Mouse (Mus musculus): ENCODE data around the gene Gpd1l. TPM values are rescaled to one million over a fixed set of nuclear protein-coding genes. Genes with fewer than 3 reads are reported as not detected.

Gpd1l gene
- polyA plus RNA-seq, 1 experiment, result 3.8 TPM

GRCm38 (mm10) chr9:114907509-114907908, 26.3 kb downstream of the Gpd1l start:
- Histone ChIP-seq H3K4me1 (peaks cover 20% of the 10 kb centered on the region), H3K4me3 (replicated peaks) (no peak overlapping the region), H3K27me3 (replicated peaks) (no peaks in the 10 kb centered on the region), H3K36me3 (replicated peaks; ENCODE audit: low read length) (peaks cover 89% of the 10 kb centered on the region), H3K9me3 (no peaks in the 10 kb centered on the region)
- TF ChIP-seq FLI1 (IDR thresholded peaks at IDR 0.05; ENCODE audit: low read length) (no peak), GATA1 (IDR thresholded peaks at IDR 0.05; ENCODE audit: borderline replicate concordance, low read length) (no peak)

- Histone ChIP-seq H3K4me3 (replicated peaks) (no peak overlapping the region), H3K4me1 (peaks cover 6% of the 10 kb centered on the region)
- TF ChIP-seq GATA1 (IDR thresholded peaks at IDR 0.05; ENCODE audit: borderline replicate concordance, low read length), result no peak
Observed at GRCm38 (mm10) chr9:114895919-114896318, 37.9 kb downstream of the Gpd1l start.

DNA sequence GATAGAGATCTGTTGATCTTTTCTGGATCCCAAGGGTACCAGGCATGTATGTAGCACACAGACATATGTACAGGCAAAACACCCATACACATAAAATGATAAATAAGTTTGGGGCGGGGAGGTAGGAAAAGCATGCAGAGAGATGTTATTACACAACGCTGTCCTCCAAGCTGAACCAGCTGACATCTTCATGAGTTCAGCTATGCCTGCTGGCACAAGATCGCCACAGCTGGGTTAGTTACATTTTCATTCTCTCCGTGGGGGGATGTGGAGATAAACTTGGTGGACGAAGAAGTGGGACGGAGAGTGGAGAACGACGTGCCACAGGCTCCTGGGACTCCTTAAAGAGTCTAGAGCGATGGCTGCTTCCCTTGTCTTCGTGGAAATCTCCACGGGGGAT, 40.8 kb downstream of the Gpd1l start:
- H3K27me3 ChIP-seq (replicated peaks), result peaks cover 10% of the 10 kb centered on the region
- H3K36me3 ChIP-seq (replicated peaks; ENCODE audit: low read length), result peaks cover 2% of the 10 kb centered on the region
- TF ChIP-seq FLI1 (IDR thresholded peaks at IDR 0.05; ENCODE audit: low read length) (no peak), GATA1 (IDR thresholded peaks at IDR 0.05; ENCODE audit: borderline replicate concordance, low read length) (no peak)
- H3K4me1 ChIP-seq, result no peaks in the 10 kb centered on the region
- no peak overlapping the region for H3K4me3 ChIP-seq (replicated peaks)
- H3K9me3 ChIP-seq, result peaks cover 10% of the 10 kb centered on the region

More at GRCm38 (mm10) chr9:114895919-114896318, 37.9 kb downstream of the Gpd1l start:
- Histone ChIP-seq H3K9me3 (peaks cover 6% of the 10 kb centered on the region), H3K27me3 (replicated peaks) (peaks cover 4% of the 10 kb centered on the region), H3K36me3 (replicated peaks; ENCODE audit: low read length) (peaks cover 19% of the 10 kb centered on the region)

DNA sequence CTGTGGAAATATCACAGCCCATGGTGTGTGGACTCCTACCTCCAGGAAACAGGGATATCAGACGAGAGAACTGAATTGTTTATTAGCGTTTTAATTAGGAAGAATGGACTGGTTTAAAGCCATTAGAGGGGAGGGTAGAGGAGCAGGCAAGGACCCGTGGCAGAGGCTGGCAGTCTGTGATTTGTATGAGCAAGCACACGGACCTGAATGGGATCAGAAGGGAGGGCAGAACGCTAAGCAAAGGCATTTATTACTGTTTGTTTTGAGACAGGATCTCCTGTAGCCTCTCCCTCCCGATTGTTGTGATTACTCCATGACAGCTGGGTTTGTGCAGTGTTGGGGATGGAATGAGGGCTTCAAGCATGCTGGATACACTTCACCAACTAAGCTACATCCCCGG, 43.4 kb downstream of the Gpd1l start:
- Histone ChIP-seq H3K27me3 (replicated peaks) (peaks cover 8% of the 10 kb centered on the region), H3K4me1 (no peaks in the 10 kb centered on the region), H3K36me3 (replicated peaks; ENCODE audit: low read length) (no peaks in the 10 kb centered on the region), H3K9me3 (peaks cover 10% of the 10 kb centered on the region), H3K4me3 (replicated peaks) (no peak overlapping the region)
- TF ChIP-seq FLI1 (IDR thresholded peaks at IDR 0.05; ENCODE audit: low read length) (no peak), GATA1 (IDR thresholded peaks at IDR 0.05; ENCODE audit: borderline replicate concordance, low read length) (no peak)

DNA sequence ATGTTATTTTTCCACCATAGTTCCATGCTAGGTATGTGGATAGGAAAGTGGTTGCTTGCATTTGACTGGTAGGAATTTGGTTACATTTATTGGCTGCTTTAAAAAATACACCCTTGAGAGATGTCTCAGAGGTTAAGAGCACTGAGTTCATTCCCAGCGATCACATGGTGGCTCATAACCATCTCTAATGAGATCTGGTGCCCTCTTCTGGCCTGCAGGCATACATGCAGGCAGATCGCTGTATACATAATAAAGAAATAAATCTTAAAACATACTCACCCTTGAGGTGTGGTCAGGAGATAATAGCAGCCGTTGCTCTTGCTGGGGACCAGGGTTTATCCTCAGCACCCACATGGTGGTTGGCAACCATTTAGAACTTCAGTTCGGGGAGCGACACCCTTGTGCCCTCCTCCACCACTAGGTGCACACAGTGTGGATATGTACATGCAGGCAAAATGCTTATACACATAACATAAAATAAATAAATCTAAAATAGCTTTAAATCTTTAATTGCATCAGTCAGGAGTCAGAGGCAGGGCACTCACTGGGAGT, 44.9 kb downstream of the Gpd1l start:
- H3K4me1 ChIP-seq, result no peaks in the 10 kb centered on the region
- H3K4me3 ChIP-seq (replicated peaks), result no peak overlapping the region
- peaks cover 10% of the 10 kb centered on the region for H3K9me3 ChIP-seq
- TF ChIP-seq FLI1 (IDR thresholded peaks at IDR 0.05; ENCODE audit: low read length) (no peak), GATA1 (IDR thresholded peaks at IDR 0.05; ENCODE audit: borderline replicate concordance, low read length) (no peak)
- peaks cover 10% of the 10 kb centered on the region for H3K27me3 ChIP-seq (replicated peaks)
- no peaks in the 10 kb centered on the region for H3K36me3 ChIP-seq (replicated peaks; ENCODE audit: low read length)

GRCm38 (mm10) chr9:114887699-114888098, 46.1 kb downstream of the Gpd1l start:
- no peaks in the 10 kb centered on the region for H3K4me1 ChIP-seq
- H3K27me3 ChIP-seq (replicated peaks), result peaks cover 10% of the 10 kb centered on the region
- TF ChIP-seq FLI1 (IDR thresholded peaks at IDR 0.05; ENCODE audit: low read length), result no peak
- no peak for TF ChIP-seq GATA1 (IDR thresholded peaks at IDR 0.05; ENCODE audit: borderline replicate concordance, low read length)
- no peak overlapping the region for H3K4me3 ChIP-seq (replicated peaks)
- H3K9me3 ChIP-seq, result peaks cover 15% of the 10 kb centered on the region
- no peaks in the 10 kb centered on the region for H3K36me3 ChIP-seq (replicated peaks; ENCODE audit: low read length)

- no peak for TF ChIP-seq GATA1 (IDR thresholded peaks at IDR 0.05; ENCODE audit: borderline replicate concordance, low read length)
- no peak for TF ChIP-seq FLI1 (IDR thresholded peaks at IDR 0.05; ENCODE audit: low read length)
- no peak overlapping the region for H3K4me3 ChIP-seq (replicated peaks)
- H3K4me1 ChIP-seq, result no peaks in the 10 kb centered on the region
- H3K36me3 ChIP-seq (replicated peaks; ENCODE audit: low read length), result no peaks in the 10 kb centered on the region
- peaks cover 9% of the 10 kb centered on the region for H3K27me3 ChIP-seq (replicated peaks)
- H3K9me3 ChIP-seq, result peaks cover 15% of the 10 kb centered on the region
Observed at GRCm38 (mm10) chr9:114885991-114886662, 47.7 kb downstream of the Gpd1l start.

DNA sequence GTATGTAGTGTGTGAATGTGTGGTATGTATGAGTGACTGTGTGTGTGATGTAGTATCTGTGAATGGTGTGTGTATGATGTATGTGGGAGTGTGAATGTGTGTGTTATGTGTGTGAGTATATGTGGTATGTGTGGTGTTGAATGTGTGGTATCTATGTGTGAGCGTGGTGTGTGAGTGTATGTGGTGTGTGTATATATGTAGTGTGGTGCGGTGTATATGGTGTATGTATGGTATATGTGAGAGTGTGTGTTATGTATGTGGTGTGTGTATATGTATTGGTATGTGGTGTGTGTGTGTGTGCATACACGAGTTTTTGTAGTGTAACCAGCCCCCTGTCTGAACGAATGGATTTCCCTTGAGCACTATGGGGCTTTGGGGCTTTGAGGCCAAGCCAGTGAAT, 48.2 kb downstream of the Gpd1l start:
- TF ChIP-seq GATA1 (IDR thresholded peaks at IDR 0.05; ENCODE audit: borderline replicate concordance, low read length) (no peak), FLI1 (IDR thresholded peaks at IDR 0.05; ENCODE audit: low read length) (no peak)
- H3K27me3 ChIP-seq (replicated peaks), result peaks cover 8% of the 10 kb centered on the region
- H3K36me3 ChIP-seq (replicated peaks; ENCODE audit: low read length), result no peaks in the 10 kb centered on the region
- H3K9me3 ChIP-seq, result peaks cover 15% of the 10 kb centered on the region
- no peaks in the 10 kb centered on the region for H3K4me1 ChIP-seq
- H3K4me3 ChIP-seq (replicated peaks), result no peak overlapping the region

DNA sequence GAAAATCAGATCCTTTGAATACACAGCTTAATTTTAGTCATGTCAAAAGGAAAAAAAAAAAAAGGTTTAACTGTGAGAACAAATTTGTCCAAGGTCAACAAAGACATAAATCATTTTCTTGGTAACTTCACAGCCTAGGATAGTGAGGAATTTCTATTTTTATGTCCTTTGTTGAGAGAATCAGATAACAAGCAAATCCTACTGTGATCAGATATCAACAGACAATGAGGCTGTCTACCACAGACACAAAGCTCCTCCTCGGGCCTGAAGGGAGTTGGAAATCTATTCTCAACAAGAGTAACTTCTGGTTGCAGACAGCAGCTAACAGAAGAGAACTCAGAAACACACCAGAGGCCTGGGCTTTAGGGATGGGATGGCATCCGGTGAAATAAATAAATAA, 51.8 kb downstream of the Gpd1l start:
- no peak overlapping the region for H3K4me3 ChIP-seq (replicated peaks)
- H3K27me3 ChIP-seq (replicated peaks), result peaks cover 5% of the 10 kb centered on the region
- no peaks in the 10 kb centered on the region for H3K4me1 ChIP-seq
- TF ChIP-seq FLI1 (IDR thresholded peaks at IDR 0.05; ENCODE audit: low read length) (no peak), GATA1 (IDR thresholded peaks at IDR 0.05; ENCODE audit: borderline replicate concordance, low read length) (no peak)
- peaks cover 11% of the 10 kb centered on the region for H3K9me3 ChIP-seq
- H3K36me3 ChIP-seq (replicated peaks; ENCODE audit: low read length), result no peaks in the 10 kb centered on the region

DNA sequence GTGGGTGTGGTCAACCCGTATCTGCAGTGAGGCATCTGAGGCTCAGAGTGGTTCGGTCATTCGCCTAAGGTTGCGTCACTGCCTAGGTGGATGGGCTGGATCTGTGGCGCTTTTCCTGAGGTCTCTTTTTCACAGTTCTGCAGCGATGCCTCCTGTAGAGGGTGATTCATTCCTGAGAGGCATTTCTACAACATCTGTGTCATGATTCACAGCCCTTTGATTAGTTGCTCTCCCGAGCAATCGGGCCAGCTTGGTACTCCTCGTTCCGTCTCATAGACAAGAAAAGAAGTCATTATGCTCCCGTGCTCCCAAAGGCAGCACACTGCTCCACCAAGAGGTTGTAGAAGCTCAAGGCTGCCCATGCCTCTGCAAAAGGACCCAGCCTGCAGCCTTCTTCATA, 78.5 kb downstream of the Gpd1l start:
- TF ChIP-seq FLI1 (IDR thresholded peaks at IDR 0.05; ENCODE audit: low read length), result no peak
- TF ChIP-seq GATA1 (IDR thresholded peaks at IDR 0.05; ENCODE audit: borderline replicate concordance, low read length), result no peak
- no peak overlapping the region for H3K4me3 ChIP-seq (replicated peaks)
- H3K27me3 ChIP-seq (replicated peaks), result peaks cover 36% of the 10 kb centered on the region
- no peaks in the 10 kb centered on the region for H3K36me3 ChIP-seq (replicated peaks; ENCODE audit: low read length)
- peaks cover 14% of the 10 kb centered on the region for H3K4me1 ChIP-seq
- H3K9me3 ChIP-seq, result no peaks in the 10 kb centered on the region
